Mouse (Mus musculus) lung, adult 2 months (tissue): ENCODE measurements at regions not wholly inside any gene's neighbourhood (a gene's known extent, or its start where the extent isn't known, plus 50 kb on each side); places are given as distances from the start of the nearest gene placed in this dataset.

Experiments
- CTCF ChIP-seq: fragments of 200-500 bp; IDR thresholded peaks from 2 replicates; pipeline ENCODE4 v1.5.1; 2011; ENCODE audit warnings: mild to moderate bottlenecking, low read length, control low read depth; ENCODE audit not compliant: insufficient read depth
- POLR2A ChIP-seq: fragments of 200-500 bp; IDR thresholded peaks from 2 replicates; pipeline ENCODE4 v1.6.1; 2011; ENCODE audit warnings: low read depth, mild to moderate bottlenecking, control low read depth, low read length, borderline replicate concordance; ENCODE audit errors: extremely low read depth

DNA sequence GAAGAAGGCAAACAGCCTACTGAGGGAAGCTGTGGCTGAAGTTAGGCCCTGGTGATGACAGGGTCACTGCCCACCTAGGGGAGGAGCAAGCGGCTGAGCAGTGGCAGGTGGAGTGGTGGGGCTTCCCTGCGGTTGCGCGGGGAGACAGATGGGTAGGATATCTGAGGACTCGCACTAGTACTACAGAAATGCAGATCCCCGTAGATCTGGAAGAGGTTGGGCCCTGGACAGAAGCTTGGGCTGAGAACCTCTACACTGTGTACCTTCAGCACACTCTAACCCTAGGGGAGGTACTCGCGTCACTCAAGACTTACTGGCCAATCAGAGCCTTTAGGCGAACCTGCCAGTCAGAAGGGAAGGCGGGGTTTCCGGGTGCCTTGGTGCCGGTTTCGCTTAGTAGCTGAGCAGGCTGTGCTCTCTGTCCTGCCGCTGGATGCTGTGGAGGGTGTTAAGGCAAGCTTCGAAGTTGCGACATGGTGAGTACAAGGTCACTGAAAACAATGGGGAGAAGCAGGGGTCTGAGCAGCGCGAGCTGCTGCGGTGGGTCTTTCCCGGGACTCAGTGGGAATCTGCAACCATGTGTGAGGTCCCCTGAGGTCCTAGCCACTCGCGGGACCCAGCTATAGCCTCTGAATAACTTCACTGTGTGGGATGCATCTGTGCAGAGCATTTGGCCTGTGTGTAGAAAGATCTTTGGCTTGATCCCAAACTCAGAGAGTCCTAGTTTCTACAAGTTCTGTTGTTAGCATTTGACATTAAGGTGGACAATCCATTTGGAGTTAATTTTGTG, 56.7 kb upstream of the Gm15446 start:
- TF ChIP-seq CTCF (no peak), POLR2A (peak; percentile 81; the same call in 1 of the 2 replicates)
